Mouse (Mus musculus) heart, embryonic 16.5 days (tissue): ENCODE measurements around the gene Nt5c1a. TPM values are rescaled to one million over a fixed set of nuclear protein-coding genes. Genes with fewer than 3 reads are reported as not detected.

ENCODE experiments used
- ATAC-seq: fragments of 200-750 bp; cut with Nextera tagmentation; replicated peaks from 2 replicates; pipeline ENCODE4 v1.8.0; 2017; ENCODE audit warnings: moderate number of reproducible peaks; ENCODE audit not compliant: insufficient read depth, low FRiP score; ENCODE audit errors: extremely low read depth
- H3K27ac ChIP-seq: fragments of 300-500 bp; sonication (generic); 2 replicates; pipeline ENCODE4 v1.5.1; 2014; ENCODE audit warnings: mild to moderate bottlenecking, low read length, control low read depth, moderate library complexity
- H3K27me3 ChIP-seq: fragments of 300-500 bp; sonication (generic); 2 replicates; pipeline ENCODE4 v1.6.1; 2014; ENCODE audit warnings: low read length, mixed read lengths; ENCODE audit not compliant: control insufficient read depth, insufficient read depth
- H3K36me3 ChIP-seq: fragments of 300-500 bp; sonication (generic); 2 replicates; pipeline ENCODE4 v1.6.1; 2014; ENCODE audit not compliant: control insufficient read depth, insufficient read depth
- H3K4me1 ChIP-seq: fragments of 300-500 bp; sonication (generic); 2 replicates; pipeline ENCODE4 v1.6.1; 2014; ENCODE audit warnings: low read length, mixed read lengths; ENCODE audit not compliant: control insufficient read depth, insufficient read depth
- H3K4me2 ChIP-seq: fragments of 300-500 bp; sonication (generic); 2 replicates; pipeline ENCODE4 v1.6.1; 2014; ENCODE audit warnings: low read depth, mild to moderate bottlenecking, control low read depth, low read length
- H3K4me3 ChIP-seq: fragments of 300-500 bp; sonication (generic); 2 replicates; pipeline ENCODE4 v1.5.1; 2014; ENCODE audit warnings: mild to moderate bottlenecking, control low read depth, low read length
- H3K9ac ChIP-seq: fragments of 300-500 bp; sonication (generic); 2 replicates; pipeline ENCODE4 v1.6.1; 2014; ENCODE audit warnings: low read length, control low read depth
- H3K9me3 ChIP-seq: fragments of 300-500 bp; sonication (generic); replicated peaks from 2 replicates; pipeline ENCODE4 v1.6.1; 2016; ENCODE audit warnings: low read length; ENCODE audit not compliant: control insufficient read depth
- WGBS: fragments of 180-500 bp; shearing (Covaris S2); extraction: QIAGEN DNeasy Blood & Tissue Kit; methylation state at CpG from one replicate; pipeline ENCODE4 v1.1.7; 2014; 5-methylcytosine and 5-hydroxymethylcytosine counted together
- polyA plus RNA-seq: library from polyadenylated mRNA; unstranded; fragments of >200 nt; fragmentation: Nextera tagmentation; extraction: Ambion mirVana; gene quantifications from 2 replicates; pipeline ENCODE4 v1.2.1, GENCODE M21; 2015

Nt5c1a gene
- polyA plus RNA-seq, 1 experiment from 2014 or later: 1.4 TPM

- H3K4me2 ChIP-seq: no peak overlapping the region
- no peak overlapping the region for H3K9ac ChIP-seq
- ATAC-seq: peak; percentile 78; the same call in 1 of the 2 replicates
- no peak overlapping the region for H3K27ac ChIP-seq
- peaks cover 6% of the 10 kb centered on the region; the same call in 1 of the 2 replicates for H3K4me1 ChIP-seq
- 66% methylated on average over 15 of the region's 15 CpGs for WGBS
- H3K9me3 ChIP-seq: 0 out of 2 replicates have a peak, but pooled peaks cover 2% of the 10 kb centered on the region
- H3K36me3 ChIP-seq: no peaks in the 10 kb centered on the region
- H3K4me3 ChIP-seq: no peak overlapping the region
- peaks cover 3% of the 10 kb centered on the region; the same call in 1 of the 2 replicates for H3K27me3 ChIP-seq
Observed at GRCm38 (mm10) chr4:123219720-123220357, 18.5 kb downstream of the Nt5c1a start.

- 67% methylated on average over 4 of the region's 4 CpGs for WGBS
- Histone ChIP-seq H3K9ac (peak overlapping the region; percentile 27; the same call in 1 of the 2 replicates), H3K36me3 (no peaks in the 10 kb centered on the region), H3K4me2 (no peak overlapping the region), H3K4me3 (no peak overlapping the region), H3K9me3 (0 out of 2 replicates have a peak, but pooled peaks cover 2% of the 10 kb centered on the region), H3K4me1 (peaks cover 8% of the 10 kb centered on the region; the same call in 1 of the 2 replicates), H3K27me3 (peaks cover 3% of the 10 kb centered on the region; the same call in 1 of the 2 replicates), H3K27ac (no peak overlapping the region)
- ATAC-seq: no peak
Observed at GRCm38 (mm10) chr4:123220637-123221036, 19.3 kb downstream of the Nt5c1a start.

- 66% methylated on average over 3 of the region's 3 CpGs for WGBS
Observed at GRCm38 (mm10) chr4:123223309-123223708, 22.0 kb downstream of the Nt5c1a start.

GRCm38 (mm10) chr4:123225718-123226403 lies 24.6 kb downstream of the Nt5c1a start:
- peak; percentile 26; the same call in 1 of the 2 replicates for ATAC-seq
- Histone ChIP-seq H3K36me3 (no peaks in the 10 kb centered on the region), H3K9ac (no peak overlapping the region), H3K4me1 (peaks cover 26% of the 10 kb centered on the region), H3K9me3 (0 out of 2 replicates have a peak, but pooled peaks cover 2% of the 10 kb centered on the region), H3K27ac (no peak overlapping the region), H3K4me2 (no peak overlapping the region), H3K27me3 (no peaks in the 10 kb centered on the region), H3K4me3 (no peak overlapping the region)
- 35% methylated on average over 10 of the region's 10 CpGs for WGBS

More at GRCm38 (mm10) chr4:123223309-123223708, 22.0 kb downstream of the Nt5c1a start:
- Histone ChIP-seq H3K27ac (no peak overlapping the region), H3K27me3 (0 out of 2 replicates have a peak, but pooled peaks cover 3% of the 10 kb centered on the region), H3K9me3 (0 out of 2 replicates have a peak, but pooled peaks cover 2% of the 10 kb centered on the region), H3K9ac (no peak overlapping the region), H3K36me3 (no peaks in the 10 kb centered on the region), H3K4me1 (peaks cover 25% of the 10 kb centered on the region), H3K4me2 (no peak overlapping the region), H3K4me3 (no peak overlapping the region)
- ATAC-seq: no peak

GRCm38 (mm10) chr4:123227707-123228106 lies 26.4 kb downstream of the Nt5c1a start:
- Histone ChIP-seq H3K9me3 (0 out of 2 replicates have a peak, but pooled peaks cover 2% of the 10 kb centered on the region), H3K36me3 (no peaks in the 10 kb centered on the region), H3K27ac (peak overlapping the region; percentile 65), H3K4me3 (no peak overlapping the region), H3K9ac (peak overlapping the region; percentile 54; the same call in 1 of the 2 replicates), H3K4me1 (peaks cover 26% of the 10 kb centered on the region), H3K4me2 (no peak overlapping the region), H3K27me3 (no peaks in the 10 kb centered on the region)
- ATAC-seq: peak; percentile 52
- WGBS: 23% methylated on average over 4 of the region's 4 CpGs

GRCm38 (mm10) chr4:123228270-123228669 lies 27.0 kb downstream of the Nt5c1a start:
- Histone ChIP-seq H3K4me2 (no peak overlapping the region), H3K9ac (peak overlapping the region; percentile 7; the same call in 1 of the 2 replicates), H3K4me3 (no peak overlapping the region), H3K36me3 (no peaks in the 10 kb centered on the region), H3K4me1 (peaks cover 26% of the 10 kb centered on the region), H3K9me3 (0 out of 2 replicates have a peak, but pooled peaks cover 2% of the 10 kb centered on the region), H3K27ac (peak overlapping the region; percentile 65), H3K27me3 (no peaks in the 10 kb centered on the region)
- no peak for ATAC-seq
- 41% methylated on average over 2 of the region's 2 CpGs for WGBS

- H3K9me3 ChIP-seq: no peaks in the 10 kb centered on the region
- no peak overlapping the region for H3K4me2 ChIP-seq
- peaks cover 29% of the 10 kb centered on the region for H3K4me1 ChIP-seq
- H3K4me3 ChIP-seq: no peak overlapping the region
- H3K27me3 ChIP-seq: no peaks in the 10 kb centered on the region
- no peaks in the 10 kb centered on the region for H3K36me3 ChIP-seq
- ATAC-seq: no peak
- 73% methylated on average over 11 of the region's 11 CpGs for WGBS
- H3K9ac ChIP-seq: no peak overlapping the region
- no peak overlapping the region for H3K27ac ChIP-seq
Observed at GRCm38 (mm10) chr4:123229166-123229565, 27.9 kb downstream of the Nt5c1a start.

- 63% methylated on average over 3 of the region's 3 CpGs for WGBS
- Histone ChIP-seq H3K4me1 (peaks cover 20% of the 10 kb centered on the region), H3K4me2 (peak overlapping the region; percentile 84; the same call in 1 of the 2 replicates), H3K4me3 (no peak overlapping the region), H3K9ac (no peak overlapping the region), H3K9me3 (no peaks in the 10 kb centered on the region), H3K27ac (no peak overlapping the region; the same call in 1 of the 2 replicates), H3K36me3 (no peaks in the 10 kb centered on the region), H3K27me3 (no peaks in the 10 kb centered on the region)
- no peak for ATAC-seq
Observed at GRCm38 (mm10) chr4:123232841-123233240, 31.5 kb downstream of the Nt5c1a start.
